ENCODE assay signal across 24 mouse cellular contexts in genomic region chr17:79330397-79330796, GRCm38 (mm10).
"Had no signal": no experiment of that assay in that cellular context is flagged by ENCODE, and none has a peak within 500 bp of the region (broad histone marks: within the 10 kb centered on the region; RNA-seq: fewer than 3 reads in every experiment).

No protein-coding gene starts in this region.

- H3K4me3 ChIP-seq: gastrocnemius, adult 2 months; heart, adult 2 months; hindbrain, embryonic 10.5 days; hindbrain, embryonic 12.5 days; intestine, embryonic 15.5 days; layer of hippocampus, adult 2 months; left cerebral cortex, adult 2 months; limb, embryonic 10.5 days; limb, embryonic 12.5 days had no signal

- ATAC-seq: forebrain, embryonic 16.5 days; hindbrain, embryonic 16.5 days; inflammation-experienced regulatory T-cells, adult 6 months; intestine, embryonic 15.5 days; intestine, postnatal 0 days had no signal

- H3K9me3 ChIP-seq: hindbrain, embryonic 10.5 days; hindbrain, embryonic 12.5 days; intestine, embryonic 15.5 days; limb, embryonic 10.5 days; limb, embryonic 12.5 days had no signal

- H3K36me3 ChIP-seq: intestine, embryonic 15.5 days had no signal

- H3K27ac ChIP-seq: gastrocnemius, adult 2 months; heart, adult 2 months; hindbrain, embryonic 10.5 days; hindbrain, embryonic 12.5 days; hindbrain, embryonic 14.5 days; intestine, embryonic 15.5 days; layer of hippocampus, adult 2 months; left cerebral cortex, adult 2 months; limb, embryonic 10.5 days; limb, embryonic 12.5 days had no signal

- H3K4me2 ChIP-seq: hindbrain, embryonic 12.5 days; hindbrain, embryonic 14.5 days; intestine, embryonic 15.5 days; limb, embryonic 12.5 days had no signal

- H3K27me3 ChIP-seq: hindbrain, embryonic 12.5 days; intestine, embryonic 15.5 days; limb, embryonic 12.5 days had no signal

- H3K9ac ChIP-seq: hindbrain, embryonic 12.5 days; hindbrain, embryonic 14.5 days; intestine, embryonic 15.5 days; limb, embryonic 12.5 days had no signal

- H3K4me1 ChIP-seq: hindbrain, embryonic 10.5 days; intestine, embryonic 15.5 days; limb, embryonic 10.5 days; limb, embryonic 12.5 days had no signal

- DNase-seq: gastrocnemius, adult 2 months; gastrocnemius, postnatal 10 days; gastrocnemius, postnatal 25 days; heart, adult 2 months; heart, postnatal 14 days; heart, postnatal 36 days; kidney, adult 18-20 months; kidney, adult 8-10 months; kidney, postnatal 10 days; kidney, postnatal 25 days; kidney, postnatal 4 days; liver had no signal
